Mouse (Mus musculus) frontal cortex, postnatal 10 days (tissue): ENCODE results near the gene Psmd9.

ENCODE experiments used
- DNase-seq, 2 experiments: peaks; one replicate each; pipeline ENCODE4 v3.0.0; 2022; ENCODE audit warnings: low spot score in 2 of 2, mixed read lengths in 1 of 2

Gene Psmd9

GRCm38 (mm10) chr5:123149451-123150400 lies 19.5 kb upstream of the Psmd9 start:
- DNase-seq, result peak; percentile 85 to 87

- no peak for DNase-seq
Measured at GRCm38 (mm10) chr5:123150641-123151040, 18.6 kb upstream of the Psmd9 start.

- no peak for DNase-seq
Measured at GRCm38 (mm10) chr5:123151077-123151476, 18.1 kb upstream of the Psmd9 start.

- no peak for DNase-seq
Measured at GRCm38 (mm10) chr5:123151707-123152362, 17.4 kb upstream of the Psmd9 start.

- no peak for DNase-seq
Measured at GRCm38 (mm10) chr5:123152901-123153300, 16.3 kb upstream of the Psmd9 start.

- no peak for DNase-seq
Measured at GRCm38 (mm10) chr5:123155425-123155824, 13.8 kb upstream of the Psmd9 start.

- no peak for DNase-seq
Measured at GRCm38 (mm10) chr5:123156763-123157162, 12.4 kb upstream of the Psmd9 start.

GRCm38 (mm10) chr5:123157972-123158371 lies 11.2 kb upstream of the Psmd9 start:
- DNase-seq, result no peak

- no peak for DNase-seq
Measured at GRCm38 (mm10) chr5:123159446-123159845, 9.8 kb upstream of the Psmd9 start.

- no peak for DNase-seq
Measured at GRCm38 (mm10) chr5:123159866-123160265, 9.3 kb upstream of the Psmd9 start.

- no peak for DNase-seq
Measured at GRCm38 (mm10) chr5:123160341-123160740, 8.9 kb upstream of the Psmd9 start.

GRCm38 (mm10) chr5:123162942-123163341 lies 6.3 kb upstream of the Psmd9 start:
- no peak for DNase-seq

GRCm38 (mm10) chr5:123166437-123166836 lies 2.8 kb upstream of the Psmd9 start:
- no peak for DNase-seq

GRCm38 (mm10) chr5:123167591-123167990 lies 1.6 kb upstream of the Psmd9 start:
- no peak for DNase-seq

GRCm38 (mm10) chr5:123170365-123170764 lies 1.2 kb downstream of the Psmd9 start:
- DNase-seq, result no peak

- DNase-seq, result peak; percentile 59 to 78
Measured at GRCm38 (mm10) chr5:123171646-123172350, 2.6 kb downstream of the Psmd9 start.

- DNase-seq, result no peak
Measured at GRCm38 (mm10) chr5:123178792-123179191, 9.6 kb downstream of the Psmd9 start.

GRCm38 (mm10) chr5:123180390-123180789 lies 11.2 kb downstream of the Psmd9 start:
- no peak for DNase-seq

- DNase-seq, result no peak
Measured at GRCm38 (mm10) chr5:123181536-123181935, 12.3 kb downstream of the Psmd9 start.

GRCm38 (mm10) chr5:123182651-123183050 lies 13.4 kb downstream of the Psmd9 start, which contains the start of gene Hpd:
Gene Hpd (minus strand): TSS chr5:123182727.
- no peak for DNase-seq

- no peak for DNase-seq
Measured at GRCm38 (mm10) chr5:123185966-123186365, 16.8 kb downstream of the Psmd9 start.

- DNase-seq, result no peak
Measured at GRCm38 (mm10) chr5:123187306-123187705, 18.1 kb downstream of the Psmd9 start.
